Mouse (Mus musculus) neural tube, embryonic 14.5 days (tissue): Measurements from ENCODE around the gene Gdf7. TPM values are rescaled to one million over a fixed set of nuclear protein-coding genes. Genes with fewer than 3 reads are reported as not detected.
A peak's percentile ranks its signal among the peaks of the same experiment; 100 is the strongest.

ENCODE experiments used
- ATAC-seq: fragments of 200-750 bp; cut with Nextera tagmentation; 2 replicates; pipeline ENCODE4 v1.8.0; 2017; ENCODE audit warnings: low read depth, mild to moderate bottlenecking, moderate TSS enrichment, moderate library complexity
- H3K27ac ChIP-seq: fragments of 300-500 bp; sonication (generic); 2 replicates; pipeline ENCODE4 v1.5.1; 2014; ENCODE audit warnings: low read depth, mild to moderate bottlenecking, control low read depth, low read length, moderate library complexity, mixed read lengths
- H3K27me3 ChIP-seq: fragments of 300-500 bp; sonication (generic); 2 replicates; pipeline ENCODE4 v1.6.1; 2014; ENCODE audit warnings: low read length; ENCODE audit not compliant: control insufficient read depth, insufficient read depth
- H3K36me3 ChIP-seq: fragments of 300-500 bp; sonication (generic); 2 replicates; pipeline ENCODE4 v1.6.1; 2014; ENCODE audit warnings: low read length, mixed read lengths; ENCODE audit not compliant: control insufficient read depth, insufficient read depth
- H3K4me1 ChIP-seq: fragments of 300-500 bp; sonication (generic); 2 replicates; pipeline ENCODE4 v1.6.1; 2014; ENCODE audit warnings: low read length; ENCODE audit not compliant: control insufficient read depth, insufficient read depth
- H3K4me2 ChIP-seq: fragments of 300-500 bp; sonication (generic); 2 replicates; pipeline ENCODE4 v1.6.1; 2014; ENCODE audit warnings: mild to moderate bottlenecking, low read depth, low read length, control low read depth
- H3K4me3 ChIP-seq: fragments of 300-500 bp; sonication (generic); 2 replicates; pipeline ENCODE4 v1.5.1; 2014; ENCODE audit warnings: low read depth, low read length, control low read depth, mixed read lengths
- H3K9ac ChIP-seq: fragments of 300-500 bp; sonication (generic); replicated peaks from 2 replicates; pipeline ENCODE4 v1.6.1; 2014; ENCODE audit warnings: low read depth, mild to moderate bottlenecking, control low read depth, low read length, mixed read lengths
- H3K9me3 ChIP-seq: fragments of 300-500 bp; sonication (generic); 2 replicates; pipeline ENCODE4 v1.6.1; 2016; ENCODE audit warnings: low read length; ENCODE audit not compliant: control insufficient read depth
- WGBS: fragments of 180-500 bp; shearing (Covaris S2); extraction: QIAGEN DNeasy Blood & Tissue Kit; methylation state at CpG from one replicate; pipeline ENCODE4 v1.1.7; 2014; 5-methylcytosine and 5-hydroxymethylcytosine counted together
- polyA plus RNA-seq: library from polyadenylated mRNA; unstranded; fragments of >200 nt; fragmentation: Nextera tagmentation; extraction: Ambion mirVana; gene quantifications from 2 replicates; pipeline ENCODE4 v1.2.1, GENCODE M21; 2014

The Gdf7 gene
- polyA plus RNA-seq, 1 experiment from 2014 or later = 0.43 TPM

GRCm38 (mm10) chr12:8339591-8340319 is 38.0 kb upstream of the Gdf7 start:
- Histone ChIP-seq H3K9ac (0 out of 2 replicates have a peak overlapping the region, but pooled peaks have one; percentile 16), H3K27ac (no peak overlapping the region; the same call in 1 of the 2 replicates), H3K9me3 (no peaks in the 10 kb centered on the region), H3K4me2 (no peak overlapping the region), H3K4me1 (0 out of 2 replicates have a peak, but pooled peaks cover 2% of the 10 kb centered on the region), H3K4me3 (no peak overlapping the region), H3K27me3 (no peaks in the 10 kb centered on the region), H3K36me3 (peaks cover 11% of the 10 kb centered on the region)
- WGBS = 27% methylated on average over 13 of the region's 13 CpGs
- ATAC-seq = no peak; the same call in 1 of the 2 replicates

- no peaks in the 10 kb centered on the region for H3K9me3 ChIP-seq
- no peaks in the 10 kb centered on the region for H3K27me3 ChIP-seq
- H3K36me3 ChIP-seq = peaks cover 11% of the 10 kb centered on the region
- 0 out of 2 replicates have a peak, but pooled peaks cover 2% of the 10 kb centered on the region for H3K4me1 ChIP-seq
- no peak overlapping the region for H3K4me2 ChIP-seq
- no peak overlapping the region for H3K9ac ChIP-seq
- H3K4me3 ChIP-seq = no peak overlapping the region
- ATAC-seq = peak; percentile 55; the same call in 1 of the 2 replicates
- no peak overlapping the region; the same call in 1 of the 2 replicates for H3K27ac ChIP-seq
- 40% methylated on average over 8 of the region's 8 CpGs for WGBS
Observed at GRCm38 (mm10) chr12:8338918-8339317, 37.2 kb upstream of the Gdf7 start.

- Histone ChIP-seq H3K9ac (no peak overlapping the region), H3K4me2 (no peak overlapping the region), H3K27ac (no peak overlapping the region), H3K36me3 (peaks cover 11% of the 10 kb centered on the region), H3K4me3 (no peak overlapping the region), H3K9me3 (no peaks in the 10 kb centered on the region), H3K27me3 (no peaks in the 10 kb centered on the region), H3K4me1 (0 out of 2 replicates have a peak, but pooled peaks cover 2% of the 10 kb centered on the region)
- 31% methylated on average over 4 of the region's 4 CpGs for WGBS
- peak; percentile 67; the same call in 1 of the 2 replicates for ATAC-seq
Observed at GRCm38 (mm10) chr12:8338491-8338890, 36.7 kb upstream of the Gdf7 start.

GRCm38 (mm10) chr12:8337286-8338060 is 35.7 kb upstream of the Gdf7 start:
- no peaks in the 10 kb centered on the region for H3K9me3 ChIP-seq
- 0 out of 2 replicates have a peak, but pooled peaks cover 2% of the 10 kb centered on the region for H3K4me1 ChIP-seq
- H3K4me3 ChIP-seq = no peak overlapping the region
- no peak overlapping the region; the same call in 1 of the 2 replicates for H3K27ac ChIP-seq
- H3K4me2 ChIP-seq = no peak overlapping the region
- no peak for ATAC-seq
- H3K9ac ChIP-seq = no peak overlapping the region
- H3K27me3 ChIP-seq = no peaks in the 10 kb centered on the region
- peaks cover 11% of the 10 kb centered on the region for H3K36me3 ChIP-seq
- WGBS = 79% methylated on average over 12 of the region's 12 CpGs

- no peak for ATAC-seq
- H3K27ac ChIP-seq = no peak overlapping the region
- no peaks in the 10 kb centered on the region for H3K27me3 ChIP-seq
- H3K4me3 ChIP-seq = no peak overlapping the region
- no peak overlapping the region for H3K4me2 ChIP-seq
- H3K36me3 ChIP-seq = peaks cover 5% of the 10 kb centered on the region
- no peak overlapping the region for H3K9ac ChIP-seq
- 0 out of 2 replicates have a peak, but pooled peaks cover 2% of the 10 kb centered on the region for H3K4me1 ChIP-seq
- no peaks in the 10 kb centered on the region for H3K9me3 ChIP-seq
- 84% methylated on average over 10 of the region's 10 CpGs for WGBS
Observed at GRCm38 (mm10) chr12:8336601-8337285, 35.0 kb upstream of the Gdf7 start.

- peaks cover 5% of the 10 kb centered on the region; the same call in 1 of the 2 replicates for H3K36me3 ChIP-seq
- no peak for ATAC-seq
- WGBS = 94% methylated on average over 2 of the region's 2 CpGs
- no peak overlapping the region for H3K9ac ChIP-seq
- H3K27me3 ChIP-seq = no peaks in the 10 kb centered on the region
- 0 out of 2 replicates have a peak, but pooled peaks cover 2% of the 10 kb centered on the region for H3K4me1 ChIP-seq
- no peak overlapping the region for H3K4me2 ChIP-seq
- H3K9me3 ChIP-seq = no peaks in the 10 kb centered on the region
- no peak overlapping the region for H3K27ac ChIP-seq
- H3K4me3 ChIP-seq = no peak overlapping the region
Observed at GRCm38 (mm10) chr12:8335503-8335902, 33.7 kb upstream of the Gdf7 start.

- no peak overlapping the region for H3K4me3 ChIP-seq
- no peak for ATAC-seq
- H3K9me3 ChIP-seq = no peaks in the 10 kb centered on the region
- peaks cover 5% of the 10 kb centered on the region; the same call in 1 of the 2 replicates for H3K36me3 ChIP-seq
- H3K27me3 ChIP-seq = no peaks in the 10 kb centered on the region
- H3K4me2 ChIP-seq = no peak overlapping the region
- no peak overlapping the region for H3K27ac ChIP-seq
- WGBS = 91% methylated on average over 4 of the region's 4 CpGs
- no peak overlapping the region for H3K9ac ChIP-seq
- 0 out of 2 replicates have a peak, but pooled peaks cover 2% of the 10 kb centered on the region for H3K4me1 ChIP-seq
Observed at GRCm38 (mm10) chr12:8334261-8334660, 32.5 kb upstream of the Gdf7 start.

- WGBS = 80% methylated on average over 8 of the region's 8 CpGs
- Histone ChIP-seq H3K27me3 (no peaks in the 10 kb centered on the region), H3K4me2 (no peak overlapping the region), H3K4me1 (no peaks in the 10 kb centered on the region), H3K9ac (no peak overlapping the region), H3K9me3 (no peaks in the 10 kb centered on the region), H3K27ac (no peak overlapping the region), H3K36me3 (peaks cover 5% of the 10 kb centered on the region; the same call in 1 of the 2 replicates), H3K4me3 (no peak overlapping the region)
- ATAC-seq = no peak
Observed at GRCm38 (mm10) chr12:8333617-8334016, 31.9 kb upstream of the Gdf7 start.
